Mouse (Mus musculus): ENCODE measurements at regions not wholly inside any gene's neighbourhood (a gene's known extent, or its start where the extent isn't known, plus 50 kb on each side); places are given as distances from the start of the nearest gene placed in this dataset.
A peak's percentile ranks its signal among the peaks of the same experiment; 100 is the strongest.

DNA sequence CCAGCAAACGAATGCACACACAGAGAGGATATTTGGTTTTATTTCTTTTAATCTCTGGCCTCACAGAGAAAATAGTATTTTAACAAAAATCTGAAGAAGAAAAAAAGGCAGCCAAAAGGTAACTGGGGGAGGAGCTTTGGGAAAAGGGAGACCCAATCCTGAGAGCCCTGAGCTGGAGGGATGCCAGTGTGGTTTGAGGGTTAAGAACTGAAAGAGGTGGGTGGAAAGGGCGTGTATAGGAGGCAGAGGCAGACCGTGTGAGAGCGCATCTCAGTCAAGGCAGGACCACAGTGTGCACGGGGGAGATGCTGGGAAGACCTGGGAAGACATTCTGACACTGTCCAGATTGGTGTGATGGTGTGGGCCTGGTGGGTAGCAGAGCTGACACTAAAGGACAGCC is 138.4 kb upstream of the Ccdc54 start:
- H3K27ac ChIP-seq = no peak overlapping the region
- H3K9ac ChIP-seq = no peak overlapping the region
- H3K4me3 ChIP-seq = no peak overlapping the region
- peaks cover 8% of the 10 kb centered on the region for H3K27me3 ChIP-seq
- H3K9me3 ChIP-seq = no peaks in the 10 kb centered on the region
- peaks cover 7% of the 10 kb centered on the region; the same call in 1 of the 2 replicates for H3K4me1 ChIP-seq (replicated peaks)
- no peaks in the 10 kb centered on the region for H3K36me3 ChIP-seq
- WGBS = 62% methylated on average over 5 of the region's 5 CpGs
- no peak for ATAC-seq (ENCODE audit: low FRiP score)
- no peak overlapping the region for H3K4me2 ChIP-seq

DNA sequence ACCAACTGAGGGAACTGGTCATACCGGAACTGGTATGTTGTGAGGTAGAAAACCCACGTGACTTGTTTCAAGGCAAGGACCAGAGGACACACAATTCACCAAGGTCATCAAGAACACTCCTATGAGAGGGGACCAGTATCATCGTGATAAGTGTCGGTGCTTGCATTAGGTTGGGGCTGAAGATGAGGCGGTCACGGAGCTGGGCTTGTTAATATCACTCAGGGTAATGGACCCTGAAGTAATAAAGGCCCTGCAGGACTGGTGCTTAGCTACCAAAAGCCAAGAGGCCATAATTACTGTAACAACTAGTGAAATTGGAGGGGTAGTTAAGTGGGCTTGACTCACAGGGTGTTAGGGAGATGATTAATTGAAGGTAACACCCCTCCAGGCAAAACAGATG is 132.2 kb upstream of the Ccdc54 start:
- no peak overlapping the region for H3K4me2 ChIP-seq
- no peak overlapping the region for H3K9ac ChIP-seq
- no peaks in the 10 kb centered on the region for H3K9me3 ChIP-seq
- H3K4me1 ChIP-seq (replicated peaks) = no peaks in the 10 kb centered on the region
- no peak overlapping the region for H3K4me3 ChIP-seq
- H3K27ac ChIP-seq = no peak overlapping the region
- 0 out of 2 replicates have a peak, but pooled peaks have one; percentile 57 for ATAC-seq (ENCODE audit: low FRiP score)
- H3K27me3 ChIP-seq = no peaks in the 10 kb centered on the region
- no peaks in the 10 kb centered on the region for H3K36me3 ChIP-seq
- 79% methylated on average over 6 of the region's 6 CpGs for WGBS

DNA sequence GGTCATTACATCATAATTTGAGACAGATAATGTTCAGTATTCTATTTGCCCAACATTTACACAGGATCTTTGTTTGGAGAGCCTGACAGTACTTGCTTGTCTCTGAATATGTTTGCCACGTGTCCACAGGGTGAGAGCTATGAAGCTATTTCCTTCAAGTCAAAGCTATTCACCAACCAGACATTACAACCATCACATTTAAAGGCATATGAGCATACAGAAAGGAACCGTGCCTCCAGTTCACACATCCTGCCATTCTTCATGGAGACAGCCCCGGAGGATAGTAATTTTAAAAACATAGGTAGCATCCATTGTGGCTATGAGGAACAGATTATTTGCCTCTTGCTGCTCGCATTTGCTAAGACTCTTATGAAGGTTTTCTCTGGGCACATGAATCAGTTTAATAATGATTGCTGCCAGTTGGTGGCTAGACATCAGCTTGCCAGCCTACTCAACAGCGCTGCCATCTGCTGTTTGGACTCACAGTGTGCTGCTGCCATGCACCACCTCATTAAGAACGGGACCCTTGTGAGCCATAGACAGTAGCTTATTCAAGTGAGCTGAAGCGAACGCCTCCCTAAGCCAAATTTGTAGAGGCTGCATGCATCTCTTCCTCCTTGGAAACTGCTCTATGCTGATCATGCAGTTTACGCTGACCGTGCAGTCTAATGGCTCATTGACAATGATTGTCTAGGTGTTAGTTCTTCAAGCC is 126.5 kb upstream of the Ccdc54 start:
- Histone ChIP-seq H3K4me1 (replicated peaks) (0 out of 2 replicates have a peak, but pooled peaks cover 6% of the 10 kb centered on the region), H3K9me3 (no peaks in the 10 kb centered on the region), H3K27me3 (no peaks in the 10 kb centered on the region), H3K4me2 (peak overlapping the region; percentile 6; the same call in 1 of the 2 replicates), H3K36me3 (no peaks in the 10 kb centered on the region), H3K4me3 (no peak overlapping the region), H3K9ac (no peak overlapping the region), H3K27ac (peak overlapping the region; percentile 55; the same call in 1 of the 2 replicates)
- ATAC-seq (ENCODE audit: low FRiP score) = peak; percentile 91
- WGBS = 47% methylated on average over 10 of the region's 10 CpGs

- H3K9ac ChIP-seq = no peak overlapping the region
- H3K9me3 ChIP-seq = no peaks in the 10 kb centered on the region
- no peak overlapping the region for H3K4me2 ChIP-seq
- 62% methylated on average over 6 of the region's 6 CpGs for WGBS
- ATAC-seq (ENCODE audit: low FRiP score) = no peak
- H3K4me1 ChIP-seq (replicated peaks) = no peaks in the 10 kb centered on the region
- no peaks in the 10 kb centered on the region for H3K27me3 ChIP-seq
- no peaks in the 10 kb centered on the region for H3K36me3 ChIP-seq
- H3K4me3 ChIP-seq = no peak overlapping the region
- no peak overlapping the region for H3K27ac ChIP-seq
Observed at GRCm38 (mm10) chr16:50709727-50710126, 118.8 kb upstream of the Ccdc54 start.

DNA sequence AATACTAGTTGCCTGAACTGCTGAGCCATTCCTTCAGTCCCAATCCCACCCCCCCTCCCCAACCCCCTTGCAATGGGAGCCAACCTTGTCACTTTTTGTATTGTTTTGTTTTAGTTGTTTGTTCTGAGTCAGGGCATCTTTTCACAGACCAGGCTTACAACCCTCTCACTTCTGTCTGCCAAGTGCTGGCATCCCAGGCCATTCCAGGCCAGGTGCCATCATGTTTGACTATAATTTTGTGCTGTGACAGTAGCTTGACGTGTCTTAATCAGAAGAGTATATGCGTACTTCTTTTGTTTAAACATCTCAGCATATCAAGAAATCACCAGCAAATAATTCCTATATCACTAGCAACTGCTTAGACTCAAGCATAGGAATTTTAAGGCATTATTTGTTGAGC is 117.0 kb upstream of the Ccdc54 start:
- no peaks in the 10 kb centered on the region for H3K27me3 ChIP-seq
- WGBS = 94% methylated on average over 2 of the region's 2 CpGs
- ATAC-seq (ENCODE audit: low FRiP score) = no peak

GRCm38 (mm10) chr16:50705921-50706320 is 115.0 kb upstream of the Ccdc54 start:
- H3K4me1 ChIP-seq (replicated peaks) = no peaks in the 10 kb centered on the region
- H3K9me3 ChIP-seq = no peaks in the 10 kb centered on the region
- H3K36me3 ChIP-seq = no peaks in the 10 kb centered on the region
- H3K27ac ChIP-seq = no peak overlapping the region
- no peaks in the 10 kb centered on the region for H3K27me3 ChIP-seq
- ATAC-seq (ENCODE audit: low FRiP score) = no peak
- no peak overlapping the region for H3K4me3 ChIP-seq
- no peak overlapping the region for H3K4me2 ChIP-seq
- no peak overlapping the region for H3K9ac ChIP-seq
- WGBS = 84% methylated on average over 4 of the region's 4 CpGs

More for the DNA sequence above, 117.0 kb upstream of the Ccdc54 start:
- Histone ChIP-seq H3K36me3 (no peaks in the 10 kb centered on the region), H3K27ac (no peak overlapping the region), H3K4me1 (replicated peaks) (no peaks in the 10 kb centered on the region), H3K4me3 (no peak overlapping the region), H3K9ac (no peak overlapping the region), H3K4me2 (no peak overlapping the region), H3K9me3 (no peaks in the 10 kb centered on the region)

- no peak overlapping the region for H3K9ac ChIP-seq
- H3K36me3 ChIP-seq = no peaks in the 10 kb centered on the region
- H3K27me3 ChIP-seq = no peaks in the 10 kb centered on the region
- 82% methylated on average over 8 of the region's 8 CpGs for WGBS
- no peaks in the 10 kb centered on the region for H3K9me3 ChIP-seq
- no peak overlapping the region for H3K4me3 ChIP-seq
- no peaks in the 10 kb centered on the region for H3K4me1 ChIP-seq (replicated peaks)
- no peak overlapping the region for H3K27ac ChIP-seq
- no peak for ATAC-seq (ENCODE audit: low FRiP score)
- no peak overlapping the region for H3K4me2 ChIP-seq
Observed at GRCm38 (mm10) chr16:50700811-50701517, 110.0 kb upstream of the Ccdc54 start.

- H3K27ac ChIP-seq = no peak overlapping the region
- 63% methylated on average over 2 of the region's 2 CpGs for WGBS
- no peak for ATAC-seq (ENCODE audit: low FRiP score)
- no peak overlapping the region for H3K4me2 ChIP-seq
- H3K4me3 ChIP-seq = no peak overlapping the region
- H3K9me3 ChIP-seq = no peaks in the 10 kb centered on the region
- H3K4me1 ChIP-seq (replicated peaks) = no peaks in the 10 kb centered on the region
- H3K36me3 ChIP-seq = no peaks in the 10 kb centered on the region
- no peak overlapping the region for H3K9ac ChIP-seq
- H3K27me3 ChIP-seq = no peaks in the 10 kb centered on the region
Observed at GRCm38 (mm10) chr16:50700123-50700522, 109.2 kb upstream of the Ccdc54 start.

- no peaks in the 10 kb centered on the region for H3K9me3 ChIP-seq
- no peaks in the 10 kb centered on the region for H3K36me3 ChIP-seq
- no peak overlapping the region for H3K9ac ChIP-seq
- H3K4me2 ChIP-seq = no peak overlapping the region
- no peak overlapping the region for H3K27ac ChIP-seq
- 91% methylated on average over 2 of the region's 2 CpGs for WGBS
- no peaks in the 10 kb centered on the region for H3K4me1 ChIP-seq (replicated peaks)
- H3K27me3 ChIP-seq = no peaks in the 10 kb centered on the region
- H3K4me3 ChIP-seq = no peak overlapping the region
- no peak for ATAC-seq (ENCODE audit: low FRiP score)
Observed at GRCm38 (mm10) chr16:50697722-50698121, 106.8 kb upstream of the Ccdc54 start.

DNA sequence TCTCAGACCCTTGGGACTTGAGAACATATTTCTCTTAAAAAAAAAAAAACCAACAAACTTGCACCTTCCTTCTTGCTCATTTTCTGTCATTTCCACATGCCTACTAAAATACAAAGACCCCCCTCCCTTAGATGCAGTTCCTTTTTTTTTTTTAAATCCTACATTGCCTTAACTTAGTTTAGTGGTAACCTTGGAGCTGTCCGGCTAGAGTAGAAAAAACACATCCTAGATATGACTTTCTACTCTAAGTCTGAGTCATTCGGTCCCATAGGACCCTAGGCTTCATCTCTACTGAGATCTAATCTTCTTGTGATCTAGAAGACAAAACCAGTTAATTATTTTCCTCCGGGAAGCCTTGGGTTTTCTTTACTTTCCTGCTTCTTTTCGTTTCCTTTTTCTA is 105.1 kb upstream of the Ccdc54 start:
- 89% methylated on average over 4 of the region's 4 CpGs for WGBS
- Histone ChIP-seq H3K4me2 (no peak overlapping the region), H3K27ac (no peak overlapping the region), H3K9me3 (no peaks in the 10 kb centered on the region), H3K9ac (no peak overlapping the region), H3K27me3 (no peaks in the 10 kb centered on the region), H3K4me3 (no peak overlapping the region), H3K36me3 (no peaks in the 10 kb centered on the region), H3K4me1 (replicated peaks) (no peaks in the 10 kb centered on the region)
- no peak for ATAC-seq (ENCODE audit: low FRiP score)

GRCm38 (mm10) chr16:50694045-50694444 is 103.1 kb upstream of the Ccdc54 start:
- 84% methylated on average over 2 of the region's 2 CpGs for WGBS
- ATAC-seq (ENCODE audit: low FRiP score) = no peak

DNA sequence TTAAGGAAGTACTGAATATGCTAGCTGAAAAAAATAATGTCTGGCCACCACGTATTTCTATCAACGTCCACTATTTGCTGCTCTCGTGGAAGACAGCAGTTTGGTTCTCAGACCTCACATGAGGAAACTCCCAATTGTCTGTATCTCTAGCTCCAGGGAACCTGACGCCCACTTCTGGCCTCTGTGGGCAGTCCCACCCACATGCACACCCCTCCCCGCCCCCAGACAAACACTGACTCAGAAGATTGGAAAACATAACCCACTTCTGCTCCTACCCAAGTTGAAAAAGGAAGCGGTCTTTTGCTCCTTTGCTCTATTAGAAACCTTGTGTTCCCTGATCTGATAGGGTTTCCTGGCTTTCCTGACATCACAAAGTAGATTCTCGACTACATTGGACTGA is 99.9 kb upstream of the Ccdc54 start:
- H3K4me2 ChIP-seq = no peak overlapping the region
- no peak for ATAC-seq (ENCODE audit: low FRiP score)
- WGBS = 80% methylated on average over 7 of the region's 7 CpGs

More at GRCm38 (mm10) chr16:50694045-50694444, 103.1 kb upstream of the Ccdc54 start:
- H3K4me1 ChIP-seq (replicated peaks) = no peaks in the 10 kb centered on the region
- no peak overlapping the region for H3K9ac ChIP-seq
- no peaks in the 10 kb centered on the region for H3K9me3 ChIP-seq
- H3K27ac ChIP-seq = no peak overlapping the region
- H3K36me3 ChIP-seq = no peaks in the 10 kb centered on the region
- H3K4me2 ChIP-seq = no peak overlapping the region
- H3K4me3 ChIP-seq = no peak overlapping the region
- no peaks in the 10 kb centered on the region for H3K27me3 ChIP-seq

GRCm38 (mm10) chr16:50689525-50689924 is 98.6 kb upstream of the Ccdc54 start:
- Histone ChIP-seq H3K9me3 (no peaks in the 10 kb centered on the region), H3K4me1 (replicated peaks) (no peaks in the 10 kb centered on the region), H3K36me3 (no peaks in the 10 kb centered on the region), H3K9ac (no peak overlapping the region), H3K27ac (no peak overlapping the region), H3K27me3 (no peaks in the 10 kb centered on the region), H3K4me2 (peak overlapping the region; percentile 15; the same call in 1 of the 2 replicates), H3K4me3 (no peak overlapping the region)
- ATAC-seq (ENCODE audit: low FRiP score) = no peak
- 69% methylated on average over 10 of the region's 10 CpGs for WGBS

More for the DNA sequence above, 99.9 kb upstream of the Ccdc54 start:
- Histone ChIP-seq H3K9ac (no peak overlapping the region), H3K9me3 (no peaks in the 10 kb centered on the region), H3K4me1 (replicated peaks) (no peaks in the 10 kb centered on the region), H3K36me3 (no peaks in the 10 kb centered on the region), H3K27ac (no peak overlapping the region), H3K4me3 (no peak overlapping the region), H3K27me3 (no peaks in the 10 kb centered on the region)

All from hindbrain, embryonic 13.5 days (tissue).